Mouse (Mus musculus): ENCODE results near the gene Sema4a.
A peak's percentile ranks its signal among the peaks of the same experiment; 100 is the strongest.

Gene Sema4a

GRCm38 (mm10) chr3:88460983-88461696 is at the start of gene Sema4a:
Sema4a (minus strand) TSS chr3:88461182.
- peak in 1 of 2 experiments; percentile 65 for DNase-seq

- DNase-seq = peak; percentile 97 to 99
These were observed 48.9 kb upstream of the Sema4a start, which contains the start of gene Lmna for GRCm38 (mm10) chr3:88509692-88510420. Lmna (minus strand) TSS chr3:88509956.

GRCm38 (mm10) chr3:88509250-88509649 is 48.3 kb upstream of the Sema4a start:
- peak in 1 of 2 experiments; percentile 24 for DNase-seq

- no peak for DNase-seq
These were observed 44.8 kb upstream of the Sema4a start for GRCm38 (mm10) chr3:88505765-88506164.

- DNase-seq = no peak
These were observed 44.1 kb upstream of the Sema4a start for GRCm38 (mm10) chr3:88505081-88505480.

- DNase-seq = no peak
These were observed 43.1 kb upstream of the Sema4a start for GRCm38 (mm10) chr3:88503881-88504746.

- DNase-seq = peak in 1 of 2 experiments; percentile 42
These were observed 42.5 kb upstream of the Sema4a start for GRCm38 (mm10) chr3:88503505-88503863.

- DNase-seq = peak; percentile 90 to 93
These were observed 41.9 kb upstream of the Sema4a start for GRCm38 (mm10) chr3:88502641-88503504.

- peak in 1 of 2 experiments; percentile 57 for DNase-seq
These were observed 41.1 kb upstream of the Sema4a start for GRCm38 (mm10) chr3:88502031-88502571.

- DNase-seq = no peak
These were observed 40.5 kb upstream of the Sema4a start for GRCm38 (mm10) chr3:88501366-88502030.

GRCm38 (mm10) chr3:88500655-88501365 is 39.8 kb upstream of the Sema4a start:
- DNase-seq = no peak

- DNase-seq = no peak
These were observed 39.1 kb upstream of the Sema4a start for GRCm38 (mm10) chr3:88500087-88500486.

GRCm38 (mm10) chr3:88499580-88499979 is 38.6 kb upstream of the Sema4a start:
- no peak for DNase-seq

GRCm38 (mm10) chr3:88495741-88496415 is 34.9 kb upstream of the Sema4a start:
- DNase-seq = no peak

GRCm38 (mm10) chr3:88494836-88495628 is 34.0 kb upstream of the Sema4a start:
- DNase-seq = peak; percentile 75 to 86

GRCm38 (mm10) chr3:88493706-88494582 is 33.0 kb upstream of the Sema4a start:
- DNase-seq = no peak

- no peak for DNase-seq
These were observed 26.4 kb upstream of the Sema4a start for GRCm38 (mm10) chr3:88487396-88487795.

GRCm38 (mm10) chr3:88486887-88487286 is 25.9 kb upstream of the Sema4a start:
- no peak for DNase-seq
